Mouse (Mus musculus): ENCODE measurements at regions not wholly inside any gene's neighbourhood (a gene's known extent, or its start where the extent isn't known, plus 50 kb on each side); places are given as distances from the start of the nearest gene placed in this dataset.

- TF ChIP-seq CTCF (IDR thresholded peaks at IDR 0.05; ENCODE audit: insufficient read depth, low read depth, low read length) (no peak), POLR2A (IDR thresholded peaks at IDR 0.05; ENCODE audit: insufficient read depth, low read depth, low read length) (no peak)
These were observed 456.6 kb upstream of the Tbx3 start for GRCm38 (mm10) chr5:119213692-119214357.
